Mouse (Mus musculus): ENCODE results near the gene Olfr862.

Gene Olfr862

GRCm38 (mm10) chr9:19887904-19888303 is at the start of gene Olfr862:
TSS of gene Olfr862 (minus strand) at chr9:19888004.
- no peak for DNase-seq (ENCODE audit: low spot score)

DNA sequence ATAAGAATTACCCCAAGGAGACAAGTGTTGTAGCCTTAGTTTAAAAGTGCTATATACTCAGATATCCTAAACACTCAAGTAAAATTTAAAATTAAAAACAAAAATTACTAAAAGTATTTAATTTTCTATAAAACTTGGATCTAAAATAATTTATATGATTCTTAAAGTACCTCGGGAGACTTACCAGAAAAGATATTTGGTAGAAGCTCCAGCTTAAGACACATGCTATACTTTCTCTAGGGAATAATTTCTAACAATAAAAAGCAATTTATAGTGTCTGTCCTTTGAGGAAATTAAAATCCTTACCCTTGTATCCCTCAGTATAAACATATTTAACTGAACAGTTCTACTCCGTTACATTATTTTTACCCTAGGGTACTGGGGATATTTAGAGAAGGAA is 28.8 kb upstream of the Olfr862 start, which contains the start of gene Olfr77:
Gene Olfr77, plus strand, starts transcription at position 301 of the 400 bp plus-strand sequence.
- no peak for DNase-seq (ENCODE audit: low spot score)

DNA sequence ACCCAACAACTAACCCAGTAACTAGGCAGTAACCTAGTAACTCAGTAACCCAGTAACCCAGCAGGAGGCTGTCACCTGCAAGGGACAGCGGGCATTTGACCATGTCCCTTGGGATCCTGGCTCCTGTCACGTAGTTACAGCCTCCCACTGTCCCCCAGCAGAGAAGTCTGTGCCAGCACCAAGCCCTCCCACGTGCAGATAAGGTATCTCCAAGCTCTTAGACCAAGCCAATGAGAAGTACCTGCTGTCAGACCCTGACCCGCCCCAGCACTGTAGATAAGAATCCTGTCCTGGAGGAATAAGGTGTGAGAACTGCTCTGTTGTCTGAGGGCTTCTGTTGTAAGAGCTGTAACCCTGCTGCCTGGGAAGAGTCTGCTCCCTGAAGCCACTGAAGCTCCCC is 23.4 kb upstream of the Olfr862 start:
- DNase-seq (ENCODE audit: low spot score): peak; percentile 5

GRCm38 (mm10) chr9:19849647-19850046 is 38.2 kb downstream of the Olfr862 start, which contains the start of gene Olfr860:
TSS of gene Olfr860 (minus strand) at chr9:19849747.
- no peak for DNase-seq (ENCODE audit: low spot score)
